Mouse (Mus musculus) hindbrain, postnatal 0 days (tissue): ENCODE results near the gene Cd63. TPM values are rescaled to one million over a fixed set of nuclear protein-coding genes. Genes with fewer than 3 reads are reported as not detected.

Source experiments
- ATAC-seq: fragments of 200-750 bp; cut with Nextera tagmentation; 2 replicates; pipeline ENCODE4 v1.8.0; 2017; ENCODE audit warnings: mild to moderate bottlenecking, moderate TSS enrichment, moderate library complexity
- DNase-seq: peaks from one replicate; pipeline ENCODE4 v3.0.0-alpha.2; 2015; ENCODE audit warnings: low spot score
- H3K27ac ChIP-seq: fragments of 300-500 bp; sonication (generic); 2 replicates; pipeline ENCODE4 v1.5.1; 2014; ENCODE audit warnings: mild to moderate bottlenecking
- H3K27me3 ChIP-seq: fragments of 300-500 bp; sonication (generic); 2 replicates; pipeline ENCODE4 v1.6.1; 2014; ENCODE audit warnings: low read length, mixed read lengths; ENCODE audit not compliant: insufficient read depth
- H3K36me3 ChIP-seq: fragments of 300-500 bp; sonication (generic); 2 replicates; pipeline ENCODE4 v1.6.1; 2014; ENCODE audit warnings: low read length, mixed read lengths; ENCODE audit not compliant: insufficient read depth
- H3K4me1 ChIP-seq: fragments of 300-500 bp; sonication (generic); 2 replicates; pipeline ENCODE4 v1.6.1; 2014; ENCODE audit warnings: antibody characterized with exemption, low read length, mixed read lengths; ENCODE audit not compliant: insufficient read depth
- H3K4me2 ChIP-seq: fragments of 300-500 bp; sonication (generic); 2 replicates; pipeline ENCODE4 v1.6.1; 2014; ENCODE audit warnings: low read depth, mild to moderate bottlenecking, low read length, moderate library complexity, mixed read lengths
- H3K4me3 ChIP-seq: fragments of 300-500 bp; sonication (generic); 2 replicates; pipeline ENCODE4 v1.5.1; 2014; ENCODE audit warnings: low read length
- H3K9ac ChIP-seq: fragments of 300-500 bp; sonication (generic); replicated peaks from 2 replicates; pipeline ENCODE4 v1.6.1; 2014; ENCODE audit warnings: mild to moderate bottlenecking, low read length, moderate library complexity, mixed read lengths
- H3K9me3 ChIP-seq: fragments of 300-500 bp; sonication (generic); 2 replicates; pipeline ENCODE4 v1.6.1; 2016; ENCODE audit warnings: low read length, mixed read lengths
- CTCF ChIP-seq: IDR thresholded peaks from 2 replicates; pipeline ENCODE4 v1.5.1; 2016; ENCODE audit warnings: antibody characterized with exemption, control low read depth, low read depth
- WGBS: fragments of 180-500 bp; shearing (Covaris S2); extraction: QIAGEN DNeasy Blood & Tissue Kit; methylation state at CpG from one replicate; pipeline ENCODE4 v1.1.7; 2014; 5-methylcytosine and 5-hydroxymethylcytosine counted together
- polyA plus RNA-seq: library from polyadenylated mRNA; unstranded; fragments of >200 nt; fragmentation: Nextera tagmentation; extraction: Ambion mirVana; gene quantifications from 2 replicates; pipeline ENCODE4 v1.2.1, GENCODE M21; 2015
- total RNA-seq: library from RNA; depleted of rRNA; stranded (reverse); fragments of >200 nt; gene quantifications from 2 replicates; pipeline ENCODE4 v1.2.3, GENCODE M21; 2014

Cd63 gene
- total and polyA plus RNA-seq, 2 experiments from 2014 or later = 35.2 to 417 TPM

GRCm38 (mm10) chr10:128882067-128882466, 18.7 kb upstream of the Cd63 start:
- TF ChIP-seq CTCF = no peak
- H3K27me3 ChIP-seq = no peaks in the 10 kb centered on the region
- 81% methylated on average over 5 of the region's 5 CpGs for WGBS
- no peak for DNase-seq
- no peak overlapping the region for H3K4me3 ChIP-seq
- no peak overlapping the region for H3K4me2 ChIP-seq
- H3K9me3 ChIP-seq = no peaks in the 10 kb centered on the region
- peaks cover 12% of the 10 kb centered on the region; the same call in 1 of the 2 replicates for H3K36me3 ChIP-seq
- no peaks in the 10 kb centered on the region for H3K4me1 ChIP-seq
- no peak for ATAC-seq
- H3K9ac ChIP-seq = no peak overlapping the region
- no peak overlapping the region for H3K27ac ChIP-seq

GRCm38 (mm10) chr10:128888941-128889827, 11.6 kb upstream of the Cd63 start:
- no peak for TF ChIP-seq CTCF
- WGBS = 0% methylated on average over 6 of the region's 7 CpGs
- ATAC-seq (peak; percentile 8), DNase-seq (peak; percentile 73)
- Histone ChIP-seq H3K4me2 (peak overlapping the region; percentile 86), H3K4me1 (peaks cover 22% of the 10 kb centered on the region), H3K36me3 (peaks cover 7% of the 10 kb centered on the region; the same call in 1 of the 2 replicates), H3K27me3 (no peaks in the 10 kb centered on the region), H3K4me3 (peak overlapping the region; percentile 31), H3K9me3 (no peaks in the 10 kb centered on the region), H3K27ac (no peak overlapping the region; the same call in 1 of the 2 replicates), H3K9ac (peak overlapping the region; percentile 46)

- 17% methylated on average over 1 of the region's 2 CpGs for WGBS
- H3K9ac ChIP-seq = peak overlapping the region; percentile 89; the same call in 1 of the 2 replicates
- no peak for TF ChIP-seq CTCF
Observed at GRCm38 (mm10) chr10:128889846-128890245, 10.9 kb upstream of the Cd63 start.

GRCm38 (mm10) chr10:128890383-128891295, 10.2 kb upstream of the Cd63 start:
- H3K9me3 ChIP-seq = no peaks in the 10 kb centered on the region
- H3K27ac ChIP-seq = peak overlapping the region; percentile 86
- H3K4me3 ChIP-seq = peak overlapping the region; percentile 85
- H3K9ac ChIP-seq = peak overlapping the region; percentile 89
- H3K4me1 ChIP-seq = peaks cover 22% of the 10 kb centered on the region
- DNase-seq = peak; percentile 19
- H3K4me2 ChIP-seq = peak overlapping the region; percentile 86
- peaks cover under 1% of the 10 kb centered on the region; the same call in 1 of the 2 replicates for H3K36me3 ChIP-seq
- no peak for TF ChIP-seq CTCF
- peak; percentile 19 for ATAC-seq
- no peaks in the 10 kb centered on the region for H3K27me3 ChIP-seq
- under 1% methylated on average over 40 of the region's 40 CpGs for WGBS

More at GRCm38 (mm10) chr10:128889846-128890245, 10.9 kb upstream of the Cd63 start:
- peaks cover 7% of the 10 kb centered on the region; the same call in 1 of the 2 replicates for H3K36me3 ChIP-seq
- H3K27ac ChIP-seq = no peak overlapping the region; the same call in 1 of the 2 replicates
- H3K4me1 ChIP-seq = peaks cover 22% of the 10 kb centered on the region
- no peaks in the 10 kb centered on the region for H3K27me3 ChIP-seq
- peak overlapping the region; percentile 86 for H3K4me2 ChIP-seq
- ATAC-seq (no peak), DNase-seq (no peak)
- H3K9me3 ChIP-seq = no peaks in the 10 kb centered on the region
- H3K4me3 ChIP-seq = peak overlapping the region; percentile 85

- H3K4me1 ChIP-seq = peaks cover 31% of the 10 kb centered on the region
- no peaks in the 10 kb centered on the region for H3K36me3 ChIP-seq
- peak within 1 kb of the TSS; percentile 86 for H3K27ac ChIP-seq
- TF ChIP-seq CTCF = no peak
- H3K4me2 ChIP-seq = peak within 1 kb of the TSS; percentile 86
- ATAC-seq = peak; percentile 85
- under 1% methylated on average over 56 of the region's 89 CpGs for WGBS
- peak; percentile 93 for DNase-seq
- H3K9me3 ChIP-seq = no peaks in the 10 kb centered on the region
- H3K4me3 ChIP-seq = peak within 1 kb of the TSS; percentile 85
- H3K27me3 ChIP-seq = no peaks in the 10 kb centered on the region
- peak within 1 kb of the TSS; percentile 89 for H3K9ac ChIP-seq
Observed at GRCm38 (mm10) chr10:128891296-128892094, 9.3 kb upstream of the Cd63 start, which contains the start of gene Gdf11. Gdf11 (minus strand) TSS chr10:128891718.
